Mouse (Mus musculus): Measurements from ENCODE around the gene Ltb.

DNA sequence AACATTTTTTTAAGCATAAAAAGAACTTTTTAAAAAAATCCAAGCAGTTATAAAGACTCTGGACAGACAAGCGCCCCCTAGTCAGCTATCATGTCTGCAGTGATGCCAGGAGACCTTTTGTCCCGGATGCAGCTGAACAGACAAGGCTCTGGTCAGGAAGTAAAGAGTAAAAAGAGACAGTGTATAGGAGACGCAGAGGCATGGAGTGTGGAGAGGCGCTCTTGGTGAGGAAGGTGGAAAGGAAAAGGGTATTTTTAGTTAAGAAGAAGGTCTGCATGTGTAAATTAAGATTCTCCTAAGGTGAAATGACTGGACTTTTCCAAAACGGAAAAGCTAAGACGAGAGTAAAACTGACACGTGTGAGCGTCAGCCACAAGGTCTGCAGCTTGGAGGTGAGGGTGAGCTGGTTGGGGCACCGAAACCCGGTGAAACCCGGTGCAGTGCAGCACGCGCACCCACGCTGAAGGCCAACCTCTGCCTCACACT lies 32.4 kb downstream of the Ltb start:
- TF ChIP-seq REST (IDR thresholded peaks at IDR 0.05; ENCODE audit: insufficient read depth, insufficient read length): no peak
- no peak for TF ChIP-seq MAX (IDR thresholded peaks at IDR 0.05; ENCODE audit: low read depth)
- no peak for TF ChIP-seq POLR2A (IDR thresholded peaks at IDR 0.05; ENCODE audit: insufficient read length, low read depth)
- no peak for TF ChIP-seq TCF12 (IDR thresholded peaks at IDR 0.05; ENCODE audit: insufficient read depth, poor library complexity, severe bottlenecking)
- no peak for TF ChIP-seq CEBPB (IDR thresholded peaks at IDR 0.05; ENCODE audit: insufficient read depth, poor library complexity, severe bottlenecking)
- TF ChIP-seq E2F4 (IDR thresholded peaks at IDR 0.05; ENCODE audit: insufficient read depth): no peak
- TF ChIP-seq MYOG (IDR thresholded peaks at IDR 0.05; ENCODE audit: control insufficient read depth in 1 of 3, insufficient read depth in 1 of 3, insufficient read length in 2 of 3, low read depth in 2 of 3): no peak
